Mouse (Mus musculus) ES-Bruce4 (cell line): ENCODE results near the gene Zfp14.

Source experiments
- CTCF ChIP-seq: IDR thresholded peaks from one replicate; pipeline ENCODE4 v1.8.1; 2011; ENCODE audit warnings: low read depth, low read length
- EP300 ChIP-seq: IDR thresholded peaks from 2 replicates; pipeline ENCODE4 v1.6.1; 2011; ENCODE audit warnings: low read depth, low read length; ENCODE audit not compliant: insufficient read depth
- POLR2A ChIP-seq: IDR thresholded peaks from one replicate; pipeline ENCODE4 v1.8.1; 2011; ENCODE audit warnings: low read length; ENCODE audit not compliant: insufficient read depth

DNA sequence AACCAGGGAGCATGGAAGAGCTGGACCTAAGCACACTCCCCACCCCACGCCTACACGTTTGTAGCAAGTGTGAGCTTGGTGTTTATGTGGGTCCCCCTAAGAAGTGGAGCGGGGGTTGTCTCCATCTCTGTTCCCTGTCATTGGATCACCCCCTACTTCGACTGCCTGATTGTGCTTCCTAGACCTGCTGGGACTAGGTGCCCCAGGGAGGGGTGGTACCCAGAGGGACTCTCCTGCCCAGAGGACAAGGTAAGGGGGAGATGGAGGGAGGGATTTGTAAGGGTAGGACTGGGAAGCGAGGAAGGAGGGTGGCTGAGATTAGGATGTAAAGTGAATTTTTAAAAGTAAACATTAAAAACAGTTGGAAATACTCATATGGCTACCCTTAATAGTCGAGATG, 38.2 kb upstream of the Zfp14 start:
- no peak for TF ChIP-seq CTCF
- no peak for TF ChIP-seq POLR2A
- no peak for TF ChIP-seq EP300
